Mouse (Mus musculus) T-helper 17 cell (primary cell): ENCODE measurements around the gene Tmc7.

Experiments used
- in situ Hi-C, 2 experiments: fragments of 300-600 bp; cut with MboI, MseI; formaldehyde crosslinking; loops; 1 replicate in 1 of 2; 2 replicates in 1 of 2; pipeline ENCODE4 v1.15.1; 2025; ENCODE audit warnings: high pct_unique_total_duplicates in 2 of 2

Gene Tmc7

GRCm38 (mm10) chr7:118584257-118584907 is at the start of gene Tmc7:
Tmc7 (minus strand) TSS chr7:118584736.
- in situ Hi-C loops = no loop called here

DNA sequence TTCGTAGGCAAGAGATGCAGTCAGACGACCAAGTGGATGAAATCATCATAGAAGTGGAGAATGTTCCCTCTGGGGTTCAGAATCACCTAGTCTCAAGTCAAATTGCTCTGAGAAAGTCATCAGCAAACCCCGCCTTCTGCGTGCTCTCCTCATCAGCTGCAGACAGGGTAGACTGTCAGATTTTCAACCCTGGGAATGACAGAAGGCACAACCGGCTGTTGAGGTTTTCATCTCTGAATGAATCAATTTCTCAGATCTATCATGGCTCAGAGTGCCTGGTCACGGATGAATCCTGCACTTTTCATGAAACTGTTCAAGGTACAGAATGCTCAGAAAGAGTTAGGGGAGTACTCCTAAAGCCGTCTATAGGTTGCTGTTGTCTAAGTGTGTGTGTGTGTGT is 49.4 kb upstream of the Tmc7 start:
- in situ Hi-C loops = no loop called here

DNA sequence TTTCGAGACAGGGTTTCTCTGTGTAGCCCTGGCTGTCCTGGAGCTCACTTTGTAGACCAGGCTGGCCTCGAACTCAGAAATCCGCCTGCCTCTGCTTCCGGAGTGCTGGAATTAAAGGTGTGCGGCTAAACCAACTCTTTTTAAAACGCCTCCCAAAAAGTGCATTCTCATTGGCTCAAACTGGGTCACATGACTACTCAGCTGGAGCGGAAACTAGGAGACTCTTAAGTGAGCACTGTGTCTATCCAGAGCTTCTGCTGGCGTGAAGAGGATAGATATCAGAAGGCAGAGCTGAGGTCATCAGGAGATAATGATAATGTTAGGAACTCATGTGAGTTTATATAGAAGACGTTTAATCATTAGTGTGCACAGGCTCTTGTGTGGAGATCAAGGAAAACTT is 48.6 kb upstream of the Tmc7 start:
- in situ Hi-C loops = no loop called here

- in situ Hi-C loops = no loop called here
Measured at GRCm38 (mm10) chr7:118627550-118628298, 43.2 kb upstream of the Tmc7 start.

DNA sequence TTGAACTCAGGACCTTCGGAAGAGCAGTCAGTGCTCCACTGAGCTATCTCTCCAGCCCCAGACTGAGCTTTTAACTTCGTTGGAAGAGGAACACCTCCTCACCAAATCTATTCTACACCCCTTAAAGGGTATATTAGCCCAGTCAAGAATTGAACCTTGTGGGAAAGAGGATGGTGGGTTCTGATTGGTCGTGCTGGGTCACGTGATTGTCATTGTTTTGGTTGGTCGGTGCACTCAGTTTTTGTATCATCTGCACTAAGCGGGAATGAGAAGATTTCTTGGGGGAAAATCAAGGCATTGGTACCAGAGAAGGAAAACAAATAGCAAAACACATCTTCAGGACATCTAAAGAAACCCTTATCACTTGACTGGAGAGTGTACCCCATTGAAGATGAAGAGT is 36.6 kb upstream of the Tmc7 start:
- in situ Hi-C loops = no loop called here

GRCm38 (mm10) chr7:118620243-118620906 is 35.8 kb upstream of the Tmc7 start:
- in situ Hi-C loops = no loop called here

- in situ Hi-C loops = no loop called here
Measured at GRCm38 (mm10) chr7:118618104-118618503, 33.6 kb upstream of the Tmc7 start.

- in situ Hi-C loops = no loop called here
Measured at GRCm38 (mm10) chr7:118614076-118614475, 29.5 kb upstream of the Tmc7 start.

- in situ Hi-C loops = no loop called here
Measured at GRCm38 (mm10) chr7:118611933-118612332, 27.4 kb upstream of the Tmc7 start.

DNA sequence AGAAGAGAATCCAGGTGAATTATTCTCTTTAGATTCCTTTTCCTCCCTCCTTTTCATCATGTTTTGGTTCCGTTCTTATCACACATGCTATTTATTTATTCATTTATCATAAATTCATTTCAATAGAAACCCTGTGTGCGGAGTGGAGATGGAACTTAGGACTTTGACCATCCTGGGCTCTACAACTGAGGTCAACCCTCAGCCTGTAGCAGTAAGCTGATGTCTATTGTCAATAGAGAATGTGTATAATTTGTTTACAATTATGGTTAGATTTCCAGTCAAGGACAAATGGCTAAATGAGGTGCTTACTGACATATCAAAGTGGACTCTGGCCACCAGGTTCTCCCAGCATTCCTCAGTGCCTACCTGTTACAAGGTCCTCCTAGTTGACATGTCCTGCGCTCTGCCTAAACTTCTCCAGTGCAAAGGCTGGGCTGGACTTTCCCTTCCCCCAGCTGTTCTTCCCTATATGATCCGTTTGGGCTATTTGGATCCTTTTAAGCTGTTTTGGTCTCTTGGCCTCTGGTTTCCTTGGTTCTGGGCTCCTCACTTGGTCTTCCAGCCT is 26.7 kb upstream of the Tmc7 start:
- in situ Hi-C loops = no loop called here

DNA sequence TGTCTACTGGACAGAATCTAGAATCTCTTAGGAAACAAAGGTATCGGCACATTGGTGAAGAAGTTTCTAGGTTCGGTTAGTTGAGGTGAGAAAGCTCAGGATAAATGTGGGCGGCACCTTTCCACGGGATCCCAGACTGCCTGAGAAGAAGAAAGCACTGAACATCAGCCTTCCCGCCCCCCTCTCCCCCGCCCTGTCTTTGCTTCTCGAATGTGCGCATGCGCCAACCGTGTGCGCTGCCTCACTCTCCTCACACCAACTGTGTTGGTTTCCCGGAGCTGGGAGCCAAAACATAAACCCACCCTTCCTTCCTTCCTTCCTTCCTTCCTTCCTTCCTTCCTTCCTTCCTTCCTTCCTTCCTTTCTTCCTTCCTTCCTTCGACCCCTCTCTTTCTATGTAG is 26.2 kb upstream of the Tmc7 start:
- in situ Hi-C loops = no loop called here

DNA sequence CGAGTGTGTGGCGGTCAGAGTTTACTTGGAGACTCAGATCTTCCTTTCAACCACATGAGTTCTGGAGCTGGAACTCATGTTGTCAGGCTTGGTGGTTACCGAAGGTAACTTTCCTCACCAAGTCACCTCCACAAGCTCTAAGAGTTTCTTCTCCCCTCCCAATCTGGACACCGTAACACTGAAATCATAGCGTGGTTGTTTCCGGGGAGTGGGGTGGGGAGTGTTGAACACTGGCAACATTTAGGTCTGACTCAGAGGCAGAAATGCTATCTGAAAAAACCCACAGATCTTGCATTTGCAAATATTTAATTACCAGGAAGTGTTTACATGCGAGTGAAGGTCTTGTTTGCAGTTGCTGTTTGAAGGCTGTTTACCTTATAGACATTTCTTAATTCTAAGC is 25.3 kb upstream of the Tmc7 start:
- in situ Hi-C loops = no loop called here

DNA sequence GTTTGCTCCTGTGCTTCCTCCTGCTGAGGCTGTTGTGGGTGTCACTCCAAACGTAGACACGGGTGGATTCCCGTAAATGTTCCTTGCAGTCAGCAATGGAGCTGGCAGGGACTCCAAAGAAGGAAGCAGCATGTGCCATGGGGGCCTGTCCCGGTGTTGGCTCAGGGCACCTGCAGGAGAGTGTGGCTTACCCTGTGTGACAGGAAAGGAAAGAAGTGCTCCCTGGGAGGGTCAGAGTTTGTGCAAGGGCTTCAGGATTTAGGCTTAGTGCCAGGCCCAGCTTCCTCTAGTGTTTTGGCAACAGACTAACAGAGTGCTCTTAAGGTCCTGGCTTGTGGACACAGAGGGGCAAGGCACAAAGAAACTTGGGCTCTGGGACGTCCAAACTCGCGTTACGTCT is 20.3 kb upstream of the Tmc7 start:
- in situ Hi-C loops = loop anchor here in 1 of 2 experiments (5.0 kb wide), 1 partner anchor 62 kb away; no protein-coding TSS in a partner anchor

- in situ Hi-C loops = loop anchor here (5.0 to 10.0 kb wide), 3 partner anchors 67 to 395 kb away; partner anchors contain the start of genes Gprc5b (in 1 of the 2) and Syt17 (in 1 of the 2)
Measured at GRCm38 (mm10) chr7:118599954-118600631, 15.6 kb upstream of the Tmc7 start.

- in situ Hi-C loops = loop anchor here (10.0 kb wide), 2 partner anchors 152 to 398 kb away; partner anchors contain the start of genes Gprc5b (in 1 of the 2) and Syt17 (in 1 of the 2)
Measured at GRCm38 (mm10) chr7:118597201-118597600, 12.7 kb upstream of the Tmc7 start, which contains the start of gene Tmc5. Tmc5 (plus strand) TSS chr7:118597297.

DNA sequence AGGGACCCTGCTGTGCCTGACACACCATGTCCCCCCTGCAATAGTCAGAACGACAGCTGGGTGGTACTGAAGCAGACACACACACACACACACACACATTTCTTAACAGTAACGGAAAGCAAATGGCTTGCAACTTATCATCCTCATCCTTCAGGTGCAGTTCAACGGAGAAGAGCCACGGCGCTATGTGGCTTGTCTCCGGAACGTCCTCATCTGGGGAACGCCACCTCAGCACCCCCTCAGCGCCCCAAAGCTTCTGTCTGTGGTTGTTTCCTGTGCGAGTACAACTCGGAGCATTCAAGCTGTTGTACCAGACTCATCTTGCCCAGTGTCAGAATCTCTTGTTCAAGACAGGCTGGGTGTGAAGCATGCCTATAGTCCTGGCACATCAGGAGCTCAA is 11.7 kb upstream of the Tmc7 start:
- in situ Hi-C loops = loop anchor here (10.0 kb wide), 2 partner anchors 151 to 399 kb away; partner anchors contain the start of genes Gprc5b (in 1 of the 2) and Syt17 (in 1 of the 2)

- in situ Hi-C loops = loop anchor here (10.0 kb wide), 2 partner anchors 150 to 400 kb away; partner anchors contain the start of genes Gprc5b (in 1 of the 2) and Syt17 (in 1 of the 2)
Measured at GRCm38 (mm10) chr7:118595228-118595627, 10.7 kb upstream of the Tmc7 start.

- in situ Hi-C loops = loop anchor here (10.0 kb wide), 2 partner anchors 150 to 400 kb away; partner anchors contain the start of genes Gprc5b (in 1 of the 2) and Syt17 (in 1 of the 2)
Measured at GRCm38 (mm10) chr7:118594611-118595010, 10.1 kb upstream of the Tmc7 start.

DNA sequence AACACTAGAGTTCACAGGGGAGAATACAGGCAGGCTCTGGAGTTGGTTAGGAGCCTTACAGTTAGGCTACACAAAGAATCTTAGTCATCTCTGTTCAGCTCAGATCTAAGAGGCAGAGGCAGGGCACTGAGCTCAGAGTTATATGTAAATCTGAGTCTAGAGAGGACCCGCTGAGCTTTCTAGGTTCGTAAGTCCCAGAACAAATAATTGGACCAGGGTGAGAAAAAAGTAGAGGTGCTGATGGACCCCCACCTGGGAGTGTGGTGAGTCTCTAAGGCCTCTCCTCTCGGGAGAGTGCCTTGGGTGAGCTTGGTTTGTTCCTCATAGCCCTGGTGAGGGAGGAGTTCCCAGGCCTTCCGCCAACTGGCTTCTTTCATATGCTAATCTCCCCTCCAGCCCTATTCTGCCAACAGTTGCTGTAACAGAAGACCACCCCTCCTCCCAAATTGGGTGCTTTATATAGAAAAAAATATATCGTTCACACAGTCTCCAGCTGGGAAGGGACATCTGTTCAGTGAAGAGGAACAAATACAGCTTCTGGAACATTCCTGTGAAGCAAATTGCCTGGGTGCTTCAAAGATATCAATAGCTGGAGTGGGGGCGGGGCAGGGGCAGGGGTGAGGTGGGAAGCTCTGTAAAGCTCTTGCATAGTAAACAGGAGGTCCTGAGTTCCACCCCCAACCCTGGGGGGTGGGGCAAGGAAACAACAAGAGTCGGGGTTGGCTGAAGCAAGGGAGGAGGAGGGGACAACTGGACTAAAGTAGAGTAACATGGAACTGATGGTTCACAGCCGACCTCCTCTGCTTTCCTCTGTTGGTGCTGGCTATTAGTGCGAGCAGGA is 9.3 kb upstream of the Tmc7 start:
- in situ Hi-C loops = loop anchor here (10.0 kb wide), 2 partner anchors 149 to 401 kb away; partner anchors contain the start of genes Gprc5b (in 1 of the 2) and Syt17 (in 1 of the 2)

DNA sequence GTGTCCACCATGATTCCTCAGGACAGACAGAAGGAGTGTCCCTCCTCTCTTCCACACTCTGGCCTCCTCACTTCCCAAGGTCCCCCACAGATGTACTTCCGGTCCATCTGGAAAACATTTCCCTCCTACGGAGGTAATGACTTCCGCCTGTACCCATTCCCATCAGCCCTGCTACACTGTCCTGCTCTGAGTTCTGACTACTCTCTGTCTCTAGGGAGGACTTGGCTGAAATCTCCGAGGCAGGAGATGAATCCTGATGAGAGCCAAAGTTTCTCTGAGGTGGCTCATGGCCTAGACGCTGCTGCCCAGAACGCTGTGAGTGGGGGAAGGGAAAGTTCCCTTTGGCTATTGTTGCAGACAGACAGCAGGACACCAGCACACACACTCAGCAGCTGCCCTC is 7.6 kb upstream of the Tmc7 start:
- in situ Hi-C loops = loop anchor here (10.0 kb wide), 2 partner anchors 147 to 403 kb away; partner anchors contain the start of genes Gprc5b (in 1 of the 2) and Syt17 (in 1 of the 2)
